Mouse (Mus musculus): ENCODE measurements around the gene Cep170. TPM values are rescaled to one million over a fixed set of nuclear protein-coding genes. Genes with fewer than 3 reads are reported as not detected.

Cep170 gene
- total RNA-seq, 2 experiments from 2014 or later = 125 to 130 TPM

GRCm38 (mm10) chr1:176774533-176774932, 39.3 kb downstream of the Cep170 start:
- intact Hi-C loops (cut with DNase I) = no loop called here
- DNase-seq (ENCODE audit: low spot score in 2 of 2) = no peak

- no peak for DNase-seq (ENCODE audit: low spot score in 2 of 2)
- intact Hi-C loops (cut with DNase I) = loop anchor here (10.0 kb wide), 1 partner anchor 103 kb away; no protein-coding TSS in a partner anchor
Measured at GRCm38 (mm10) chr1:176762295-176762694, 51.6 kb downstream of the Cep170 start.

GRCm38 (mm10) chr1:176760673-176761072, 53.2 kb downstream of the Cep170 start:
- DNase-seq (ENCODE audit: low spot score in 2 of 2) = no peak

GRCm38 (mm10) chr1:176755586-176755985, 58.3 kb downstream of the Cep170 start:
- intact Hi-C loops (cut with DNase I) = no loop called here
- DNase-seq (ENCODE audit: low spot score in 2 of 2) = no peak

More at GRCm38 (mm10) chr1:176760673-176761072, 53.2 kb downstream of the Cep170 start:
- intact Hi-C loops (cut with DNase I) = loop anchor here (10.0 kb wide), 1 partner anchor 104 kb away; no protein-coding TSS in a partner anchor

- intact Hi-C loops (cut with DNase I) = no loop called here
- DNase-seq (ENCODE audit: low spot score in 2 of 2) = no peak
Measured at GRCm38 (mm10) chr1:176753861-176754718, 59.8 kb downstream of the Cep170 start.

- intact Hi-C loops (cut with DNase I) = no loop called here
- no peak for DNase-seq (ENCODE audit: low spot score in 2 of 2)
Measured at GRCm38 (mm10) chr1:176749708-176750107, 64.2 kb downstream of the Cep170 start.

- intact Hi-C loops (cut with DNase I) = no loop called here
- DNase-seq (ENCODE audit: low spot score in 2 of 2) = no peak
Measured at GRCm38 (mm10) chr1:176732834-176733233, 81.0 kb downstream of the Cep170 start.

GRCm38 (mm10) chr1:176730528-176730927, 83.3 kb downstream of the Cep170 start:
- no peak for DNase-seq (ENCODE audit: low spot score in 2 of 2)
- intact Hi-C loops (cut with DNase I) = no loop called here

GRCm38 (mm10) chr1:176727372-176727771, 86.5 kb downstream of the Cep170 start:
- DNase-seq (ENCODE audit: low spot score in 2 of 2) = no peak
- intact Hi-C loops (cut with DNase I) = no loop called here

GRCm38 (mm10) chr1:176724771-176725170, 89.1 kb downstream of the Cep170 start:
- no peak for DNase-seq (ENCODE audit: low spot score in 2 of 2)
- intact Hi-C loops (cut with DNase I) = no loop called here

- intact Hi-C loops (cut with DNase I) = no loop called here
- no peak for DNase-seq (ENCODE audit: low spot score in 2 of 2)
Measured at GRCm38 (mm10) chr1:176723858-176724713, 89.8 kb downstream of the Cep170 start.

- intact Hi-C loops (cut with DNase I) = loop anchor here (5.0 kb wide), 1 partner anchor 150 kb away; no protein-coding TSS in a partner anchor
- peak; percentile 54 to 67 for DNase-seq (ENCODE audit: low spot score in 2 of 2)
Measured at GRCm38 (mm10) chr1:176712436-176712835, 101.4 kb downstream of the Cep170 start.

- intact Hi-C loops (cut with DNase I) = no loop called here
- DNase-seq (ENCODE audit: low spot score in 2 of 2) = no peak
Measured at GRCm38 (mm10) chr1:176700226-176700625, 113.6 kb downstream of the Cep170 start.

- peak; percentile 47 to 52 for DNase-seq (ENCODE audit: low spot score in 2 of 2)
- intact Hi-C loops (cut with DNase I) = loop anchor here (1.0 kb wide), 1 partner anchor 763 kb away; no protein-coding TSS in a partner anchor
Measured at GRCm38 (mm10) chr1:176699793-176700192, 114.1 kb downstream of the Cep170 start.

GRCm38 (mm10) chr1:176698647-176699046, 115.2 kb downstream of the Cep170 start:
- DNase-seq (ENCODE audit: low spot score in 2 of 2) = peak; percentile 16 to 51

GRCm38 (mm10) chr1:176697091-176697490, 116.8 kb downstream of the Cep170 start:
- intact Hi-C loops (cut with DNase I) = no loop called here
- no peak for DNase-seq (ENCODE audit: low spot score in 2 of 2)

More at GRCm38 (mm10) chr1:176698647-176699046, 115.2 kb downstream of the Cep170 start:
- intact Hi-C loops (cut with DNase I) = loop anchor here (1.0 kb wide), 2 partner anchors 475 to 762 kb away; no protein-coding TSS in a partner anchor

- intact Hi-C loops (cut with DNase I) = no loop called here
- no peak for DNase-seq (ENCODE audit: low spot score in 2 of 2)
Measured at GRCm38 (mm10) chr1:176691101-176691500, 122.8 kb downstream of the Cep170 start.

- DNase-seq (ENCODE audit: low spot score in 2 of 2) = no peak
- intact Hi-C loops (cut with DNase I) = no loop called here
Measured at GRCm38 (mm10) chr1:176688251-176688880, 125.5 kb downstream of the Cep170 start.

All from left cerebral cortex, postnatal 14 days (tissue).